Mouse (Mus musculus) induced T-regulatory cell, adult 2 months (primary cell): ENCODE data around the gene Tymp.

Experiments used
- DNase-seq: peaks from one replicate; pipeline ENCODE4 v3.0.0-alpha.2; 2012; ENCODE audit warnings: low read depth

Gene Tymp

DNA sequence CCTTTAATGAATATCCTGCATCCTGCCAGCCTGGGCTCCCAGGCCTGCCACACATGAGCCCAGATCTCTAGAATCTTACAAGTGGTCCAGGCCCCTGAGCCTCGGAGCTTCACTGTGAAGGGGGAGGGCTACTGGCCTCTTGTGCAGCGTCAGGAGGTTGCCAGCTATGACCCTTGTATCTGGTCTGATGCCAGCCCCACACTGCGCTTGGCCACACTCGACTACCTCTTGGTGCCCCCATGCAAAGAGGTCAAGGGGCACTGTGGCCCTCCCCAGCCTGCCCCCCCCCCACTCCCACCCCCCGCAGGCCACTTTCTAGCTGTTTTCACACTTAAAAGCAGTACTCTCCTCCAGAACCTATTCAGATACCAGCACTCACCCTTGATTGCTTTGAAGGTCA lies 50.4 kb downstream of the Tymp start:
- no peak for DNase-seq

- no peak for DNase-seq
Measured at GRCm38 (mm10) chr15:89323656-89324055, 53.2 kb downstream of the Tymp start.

GRCm38 (mm10) chr15:89322670-89323522 lies 53.9 kb downstream of the Tymp start, which contains the start of gene Adm2:
TSS of gene Adm2 (plus strand) at chr15:89322720.
- no peak for DNase-seq
